Mouse (Mus musculus): ENCODE measurements at regions not wholly inside any gene's neighbourhood (a gene's known extent, or its start where the extent isn't known, plus 50 kb on each side); places are given as distances from the start of the nearest gene placed in this dataset.

DNA sequence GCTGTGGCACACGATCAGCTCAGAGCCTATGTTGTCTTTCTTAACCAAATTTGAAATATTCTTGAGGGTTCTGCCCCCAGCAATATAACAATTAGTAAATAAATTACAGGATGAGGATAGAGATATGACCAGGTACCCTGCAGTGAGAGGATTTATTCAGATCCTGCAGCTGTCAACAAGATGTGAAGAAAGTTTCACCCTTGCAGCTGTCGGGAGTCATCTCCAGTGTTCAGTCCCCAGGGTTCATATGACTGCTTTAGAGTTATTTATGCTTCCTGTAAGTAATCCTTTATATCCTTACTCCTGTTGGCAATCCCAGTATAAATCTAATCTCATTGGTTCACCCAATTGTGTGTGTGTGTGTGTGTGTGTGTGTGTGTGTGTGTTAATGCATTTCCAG is 1372.1 kb upstream of the 1700008P02Rik start:
- no peak for TF ChIP-seq CTCF (IDR thresholded peaks at IDR 0.05; ENCODE audit: insufficient read depth, low read length)
- TF ChIP-seq POLR2A (IDR thresholded peaks at IDR 0.05; ENCODE audit: borderline replicate concordance, extremely low read depth, low read depth, low read length) = no peak
